Mouse (Mus musculus): Measurements from ENCODE around the gene Iqcd. TPM values are rescaled to one million over a fixed set of nuclear protein-coding genes. Genes with fewer than 3 reads are reported as not detected.

Gene Iqcd
- polyA plus RNA-seq, 1 experiment, result not detected

- H3K4me1 ChIP-seq (ENCODE audit: control insufficient read depth, insufficient read depth, insufficient read length, low read length), result peaks cover 2% of the 10 kb centered on the region; the same call in 1 of the 2 replicates
- peak within 1 kb of the TSS; percentile 38 for H3K4me3 ChIP-seq (ENCODE audit: insufficient read depth, low read depth, low read length)
- H3K27ac ChIP-seq (replicated peaks; ENCODE audit: low read depth, low read length), result no peak within 1 kb of the TSS
These were observed 60.0 kb downstream of the Iqcd start, which contains the start of gene Rasal1 for GRCm38 (mm10) chr5:120648569-120649373. Rasal1 (plus strand) TSS chr5:120648812.

- peaks cover 2% of the 10 kb centered on the region; the same call in 1 of the 2 replicates for H3K4me1 ChIP-seq (ENCODE audit: control insufficient read depth, insufficient read depth, insufficient read length, low read length)
- peak overlapping the region; percentile 33; the same call in 1 of the 2 replicates for H3K4me3 ChIP-seq (ENCODE audit: insufficient read depth, low read depth, low read length)
- no peak overlapping the region for H3K27ac ChIP-seq (replicated peaks; ENCODE audit: low read depth, low read length)
These were observed 60.6 kb downstream of the Iqcd start for GRCm38 (mm10) chr5:120649374-120649933.

DNA sequence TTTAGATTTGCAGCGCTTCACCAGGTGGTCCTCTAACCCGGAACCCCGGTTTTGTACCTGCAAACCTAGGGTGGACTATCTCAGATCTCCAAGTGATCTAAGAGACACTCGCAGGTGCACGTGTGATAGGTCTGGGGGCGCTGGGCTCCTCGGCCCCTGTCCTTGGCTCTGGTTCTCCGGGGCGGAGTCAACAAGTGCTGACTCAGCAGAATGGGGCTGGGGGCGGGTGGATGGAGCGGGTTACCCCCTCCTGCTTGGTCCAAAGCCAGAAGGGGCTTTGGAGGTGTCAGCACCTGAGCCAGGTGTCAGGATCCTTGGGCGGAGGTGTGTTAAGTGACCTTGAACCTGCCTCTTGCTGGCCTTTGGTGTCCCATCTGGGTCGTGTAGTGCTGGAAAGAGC lies 61.1 kb downstream of the Iqcd start:
- Histone ChIP-seq H3K4me1 (ENCODE audit: control insufficient read depth, insufficient read depth, insufficient read length, low read length) (peaks cover 2% of the 10 kb centered on the region; the same call in 1 of the 2 replicates), H3K27ac (replicated peaks; ENCODE audit: low read depth, low read length) (no peak overlapping the region), H3K4me3 (ENCODE audit: insufficient read depth, low read depth, low read length) (no peak overlapping the region)

DNA sequence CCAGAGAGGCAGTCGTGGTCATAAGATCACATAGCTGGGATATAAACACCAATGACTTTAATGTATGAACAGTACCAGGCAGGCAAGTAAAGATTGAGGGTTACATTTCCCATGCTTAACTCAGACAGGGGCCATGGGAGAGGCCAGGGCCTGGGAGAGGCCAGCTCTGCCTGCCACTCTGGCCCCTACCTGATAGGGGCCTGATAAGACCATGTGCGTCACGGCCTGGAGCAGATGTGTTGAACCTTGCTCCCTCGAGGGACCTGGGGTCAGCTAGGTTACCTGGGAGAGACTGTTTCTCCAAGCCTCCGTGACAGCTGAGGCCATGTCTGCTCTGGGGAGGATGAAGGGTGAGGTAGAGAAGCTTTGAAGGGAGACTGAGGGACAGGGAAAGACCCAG lies 62.4 kb downstream of the Iqcd start:
- H3K4me3 ChIP-seq (ENCODE audit: insufficient read depth, low read depth, low read length), result no peak overlapping the region
- H3K27ac ChIP-seq (replicated peaks; ENCODE audit: low read depth, low read length), result no peak overlapping the region
- H3K4me1 ChIP-seq (ENCODE audit: control insufficient read depth, insufficient read depth, insufficient read length, low read length), result peaks cover 2% of the 10 kb centered on the region; the same call in 1 of the 2 replicates

DNA sequence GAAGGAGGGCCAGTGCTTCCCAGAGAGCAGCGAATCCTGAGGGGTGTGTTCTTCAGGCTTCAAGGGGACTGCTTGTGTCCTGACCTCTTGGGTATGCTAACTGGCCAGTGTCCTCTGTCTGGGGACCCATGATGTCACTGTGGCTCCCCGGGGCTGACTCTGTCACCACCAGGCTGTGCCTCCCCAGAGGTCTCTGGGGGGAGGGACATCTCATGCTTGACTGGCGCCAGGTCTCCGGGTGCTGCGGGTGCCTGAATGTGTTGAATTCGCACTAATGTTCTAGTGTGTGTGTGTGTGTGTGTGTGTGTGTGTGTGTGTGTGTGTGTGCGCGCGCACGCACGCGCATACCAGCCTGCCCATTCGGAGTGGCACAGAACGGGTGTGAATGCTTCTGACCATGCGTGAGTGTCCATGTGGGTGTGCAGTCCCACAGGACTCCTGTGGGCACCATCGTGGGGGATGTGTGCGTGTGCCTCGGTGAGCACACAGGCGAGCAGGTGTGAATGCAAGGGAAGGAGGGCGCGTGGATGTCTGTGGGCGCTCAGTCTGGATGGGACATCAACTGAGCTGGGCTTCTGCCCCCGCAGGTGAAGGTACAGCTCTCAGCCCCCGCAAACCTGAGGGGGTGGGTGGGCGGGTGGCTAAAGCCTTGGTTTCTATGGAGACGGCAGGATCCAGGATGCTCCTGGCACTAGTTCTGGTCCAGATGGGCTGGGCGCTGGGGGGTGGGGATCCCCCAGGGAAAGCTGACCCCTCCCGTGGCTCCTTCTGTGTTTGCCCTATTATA lies 64.3 kb downstream of the Iqcd start:
- Histone ChIP-seq H3K27ac (replicated peaks; ENCODE audit: low read depth, low read length) (no peak overlapping the region), H3K4me1 (ENCODE audit: control insufficient read depth, insufficient read depth, insufficient read length, low read length) (peaks cover 2% of the 10 kb centered on the region; the same call in 1 of the 2 replicates), H3K4me3 (ENCODE audit: insufficient read depth, low read depth, low read length) (no peak overlapping the region)

DNA sequence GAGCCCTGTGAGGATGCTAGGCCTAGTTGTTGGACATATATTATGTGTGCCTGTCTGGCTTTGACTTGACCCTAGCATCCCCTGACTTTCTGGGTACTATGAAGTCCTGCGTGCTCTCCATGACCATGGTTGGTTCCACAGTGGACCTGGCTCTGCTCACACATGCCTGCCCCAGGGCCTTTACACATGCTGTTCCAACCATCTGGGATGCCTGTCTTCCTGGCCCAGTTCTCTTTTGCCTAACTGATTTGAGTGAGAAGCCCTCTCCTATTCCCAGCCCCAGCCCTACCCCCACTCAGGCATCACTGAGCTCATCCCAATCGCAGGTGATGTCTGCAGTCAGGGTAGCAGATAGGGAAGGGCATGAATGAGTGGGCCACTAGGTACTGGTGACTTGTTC lies 65.1 kb downstream of the Iqcd start:
- Histone ChIP-seq H3K27ac (replicated peaks; ENCODE audit: low read depth, low read length) (no peak overlapping the region), H3K4me1 (ENCODE audit: control insufficient read depth, insufficient read depth, insufficient read length, low read length) (peaks cover 2% of the 10 kb centered on the region; the same call in 1 of the 2 replicates), H3K4me3 (ENCODE audit: insufficient read depth, low read depth, low read length) (no peak overlapping the region)

GRCm38 (mm10) chr5:120656281-120656751 lies 67.5 kb downstream of the Iqcd start:
- H3K4me3 ChIP-seq (ENCODE audit: insufficient read depth, low read depth, low read length), result no peak overlapping the region
- H3K27ac ChIP-seq (replicated peaks; ENCODE audit: low read depth, low read length), result no peak overlapping the region
- no peaks in the 10 kb centered on the region for H3K4me1 ChIP-seq (ENCODE audit: control insufficient read depth, insufficient read depth, insufficient read length, low read length)

Other genes starting within 250 kb of the Iqcd start
- not detected in 2 replicates for gene Lhx5, start 157.3 kb upstream of the Iqcd start, polyA plus RNA-seq (2012; ENCODE audit: insufficient read depth, insufficient read length, missing spikeins)
- gene Sdsl, start 116.2 kb upstream of the Iqcd start, polyA plus RNA-seq (2012; ENCODE audit: insufficient read depth, insufficient read length, missing spikeins), result 22.0 and 25.5 TPM in 2 replicates
- not detected in 2 replicates for gene Sds, start 112.5 kb upstream of the Iqcd start, polyA plus RNA-seq (2012; ENCODE audit: insufficient read depth, insufficient read length, missing spikeins)
- 20.4 and 22.8 TPM in 2 replicates for gene Plbd2, start 85.4 kb upstream of the Iqcd start, polyA plus RNA-seq (2012; ENCODE audit: insufficient read depth, insufficient read length, missing spikeins)
- gene Slc8b1, start 77.8 kb upstream of the Iqcd start, polyA plus RNA-seq (2012; ENCODE audit: insufficient read depth, insufficient read length, missing spikeins), result 4.3 and 5.7 TPM in 2 replicates
- gene Tpcn1, start 343 bp upstream of the Iqcd start, polyA plus RNA-seq (2012; ENCODE audit: insufficient read depth, insufficient read length, missing spikeins), result 28.6 and 39.1 TPM in 2 replicates
- gene Rita1, start 23.6 kb downstream of the Iqcd start, polyA plus RNA-seq (2012; ENCODE audit: insufficient read depth, insufficient read length, missing spikeins), result 11.3 and 15.3 TPM in 2 replicates
- 10.3 and 13.0 TPM in 2 replicates for gene Ddx54, start 23.7 kb downstream of the Iqcd start, polyA plus RNA-seq (2012; ENCODE audit: insufficient read depth, insufficient read length, missing spikeins)
- not detected in 2 replicates for gene Cfap73, start 45.2 kb downstream of the Iqcd start, polyA plus RNA-seq (2012; ENCODE audit: insufficient read depth, insufficient read length, missing spikeins)
- not detected in 2 replicates for gene Rasal1, start 59.8 kb downstream of the Iqcd start, polyA plus RNA-seq (2012; ENCODE audit: insufficient read depth, insufficient read length, missing spikeins)
- 0.52 TPM in 1 of 2 replicates, not detected in the other for gene Dtx1, start 122.9 kb downstream of the Iqcd start, polyA plus RNA-seq (2012; ENCODE audit: insufficient read depth, insufficient read length, missing spikeins)
- gene Oas2, start 160.8 kb downstream of the Iqcd start, polyA plus RNA-seq (2012; ENCODE audit: insufficient read depth, insufficient read length, missing spikeins), result 0.96 and 1.2 TPM in 2 replicates
- 0.33 TPM in 1 of 2 replicates, not detected in the other for gene Oas3, start 188.6 kb downstream of the Iqcd start, polyA plus RNA-seq (2012; ENCODE audit: insufficient read depth, insufficient read length, missing spikeins)
- gene Oas1e, start 206.5 kb downstream of the Iqcd start, polyA plus RNA-seq (2012; ENCODE audit: insufficient read depth, insufficient read length, missing spikeins), result not detected in 2 replicates
- 0.79 and 0.87 TPM in 2 replicates for gene Oas1c, start 223.5 kb downstream of the Iqcd start, polyA plus RNA-seq (2012; ENCODE audit: insufficient read depth, insufficient read length, missing spikeins)